Mouse (Mus musculus) activated CD4-positive, CD25-positive, alpha-beta regulatory T cell, adult 4 months (primary cell): ENCODE results near the gene Neurog3. TPM values are rescaled to one million over a fixed set of nuclear protein-coding genes. Genes with fewer than 3 reads are reported as not detected.
A peak's percentile ranks its signal among the peaks of the same experiment; 100 is the strongest.

Source experiments
- ATAC-seq: one replicate; pipeline ENCODE4 v1.8.0; 2017
- polyA plus RNA-seq, 2 experiments: library from polyadenylated mRNA; unstranded; fragments of 100-300 nt; shearing (Covaris generic); gene quantifications; one replicate each; pipeline ENCODE4 v1.2.1; 2017

Gene Neurog3
- polyA plus RNA-seq = not detected

DNA sequence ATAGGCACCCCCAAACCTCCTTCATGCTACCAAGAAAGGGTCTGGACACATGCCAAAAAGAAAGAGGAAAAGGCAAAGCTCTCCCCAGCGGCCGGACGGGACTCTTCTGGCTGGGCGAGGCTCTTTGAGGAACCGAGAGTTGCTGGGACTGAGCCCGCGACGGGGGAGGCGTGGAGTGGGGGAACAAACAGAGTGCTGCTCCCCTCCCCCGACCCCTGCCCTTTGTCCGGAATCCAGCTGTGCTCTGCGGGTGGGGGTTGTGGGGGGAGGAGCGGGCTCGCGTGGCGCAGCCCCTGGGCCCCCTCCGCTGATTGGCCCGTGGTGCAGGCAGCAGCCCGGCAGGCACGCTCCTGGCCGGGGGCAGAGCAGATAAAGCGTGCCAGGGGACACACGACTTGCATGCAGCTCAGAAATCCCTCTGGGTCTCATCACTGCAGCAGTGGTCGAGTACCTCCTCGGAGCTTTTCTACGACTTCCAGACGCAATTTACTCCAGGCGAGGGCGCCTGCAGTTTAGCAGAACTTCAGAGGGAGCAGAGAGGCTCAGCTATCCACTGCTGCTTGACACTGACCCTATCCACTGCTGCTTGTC is at the start of gene Neurog3:
Neurog3 (plus strand) TSS at position 400 of the 591 bp plus-strand sequence.
- ATAC-seq = no peak

DNA sequence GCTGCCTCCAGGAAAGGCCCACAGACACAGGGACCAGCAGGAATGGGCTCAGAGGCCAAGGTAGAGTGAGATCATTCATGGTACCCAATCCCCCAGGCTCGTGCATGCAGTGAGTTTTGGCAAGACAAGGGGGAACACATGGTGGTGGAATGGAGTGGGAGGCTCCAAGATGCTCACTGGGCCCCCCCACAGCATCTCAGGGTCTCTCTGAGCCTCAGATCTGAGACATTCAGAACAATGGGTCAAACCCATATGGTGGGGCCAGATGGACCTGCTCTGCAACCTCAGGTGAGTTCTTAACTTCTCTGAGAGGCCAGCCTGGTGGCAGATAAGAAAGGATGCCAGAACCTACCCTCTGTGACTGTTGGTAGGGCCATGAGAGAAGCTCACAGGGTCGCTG is 46.8 kb upstream of the Neurog3 start:
- no peak for ATAC-seq

DNA sequence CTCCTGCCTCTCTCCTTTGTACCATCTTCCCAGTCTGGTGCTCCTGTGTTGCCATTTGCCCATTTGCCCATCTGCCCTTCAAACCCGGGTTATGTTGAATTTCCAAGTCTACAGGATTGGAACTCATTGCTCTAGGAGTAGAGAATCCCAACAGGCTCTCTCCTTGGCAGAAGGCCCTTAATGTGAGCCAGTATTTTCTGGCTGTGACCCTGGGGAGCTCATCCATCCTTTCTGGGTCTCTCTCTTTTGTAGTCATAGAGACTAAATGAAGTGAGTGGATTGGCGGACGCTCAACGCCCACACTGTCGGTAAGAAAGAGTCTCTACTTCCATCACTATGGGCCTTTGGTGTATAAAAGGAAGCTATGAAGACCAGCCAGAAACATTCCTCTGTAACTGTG is 46.1 kb upstream of the Neurog3 start:
- no peak for ATAC-seq

DNA sequence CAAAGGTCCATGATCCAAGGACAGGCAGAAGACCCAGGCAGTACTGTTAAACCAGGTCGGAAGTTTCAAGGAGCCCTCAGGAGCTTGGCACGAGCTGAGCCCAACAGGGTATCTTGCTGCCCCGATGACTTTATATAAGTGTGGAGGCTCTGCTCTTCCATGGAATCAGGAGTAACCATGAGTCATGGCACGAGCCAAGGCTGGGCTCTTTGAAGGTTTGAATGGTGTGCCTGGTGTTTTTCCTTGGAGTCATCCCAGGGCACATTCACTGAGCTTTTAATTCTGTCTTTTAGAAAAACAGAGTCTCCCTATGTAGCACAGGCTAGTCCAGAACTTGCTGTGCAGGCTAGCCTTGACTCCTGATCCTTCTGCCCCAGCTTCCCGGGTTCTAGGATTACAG is 44.5 kb upstream of the Neurog3 start:
- no peak for ATAC-seq

DNA sequence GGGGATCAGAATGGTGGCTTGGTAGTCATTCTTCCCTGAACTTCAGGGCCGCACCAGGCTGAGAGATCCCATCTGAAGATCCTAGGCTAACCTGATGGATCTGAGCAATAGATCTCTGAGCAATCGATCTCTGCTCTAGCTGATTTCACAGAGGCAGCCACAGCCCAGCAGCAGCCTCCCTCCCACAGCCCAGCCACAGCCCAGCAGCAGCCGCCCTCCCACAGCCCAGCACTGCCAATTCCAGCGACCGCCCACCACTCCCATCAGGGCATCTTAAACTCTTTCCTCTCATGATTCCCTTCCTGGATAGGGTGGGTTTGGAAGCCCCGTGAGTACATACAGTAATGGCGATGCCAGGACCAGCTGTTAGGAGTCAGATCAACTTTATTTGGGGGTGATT is 43.8 kb upstream of the Neurog3 start:
- no peak for ATAC-seq

DNA sequence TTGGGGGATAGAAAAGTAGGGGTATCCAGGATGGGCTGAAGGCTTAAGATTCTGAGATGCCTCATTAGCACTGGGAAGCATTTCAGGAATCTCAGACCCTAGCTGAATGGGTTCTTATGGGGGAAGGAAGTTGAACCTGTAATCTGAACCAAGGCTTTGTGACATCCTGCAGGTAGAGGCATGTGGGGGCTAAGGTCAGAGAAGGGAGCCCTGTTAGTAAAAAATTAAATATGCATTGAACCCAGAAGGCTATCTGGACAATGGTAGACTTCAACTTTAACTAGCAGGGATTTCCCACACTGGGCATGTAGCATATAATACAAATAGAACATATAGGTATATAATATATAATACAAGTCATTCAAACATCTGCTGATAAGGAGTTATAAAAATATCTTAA is 43.4 kb upstream of the Neurog3 start:
- ATAC-seq = no peak

DNA sequence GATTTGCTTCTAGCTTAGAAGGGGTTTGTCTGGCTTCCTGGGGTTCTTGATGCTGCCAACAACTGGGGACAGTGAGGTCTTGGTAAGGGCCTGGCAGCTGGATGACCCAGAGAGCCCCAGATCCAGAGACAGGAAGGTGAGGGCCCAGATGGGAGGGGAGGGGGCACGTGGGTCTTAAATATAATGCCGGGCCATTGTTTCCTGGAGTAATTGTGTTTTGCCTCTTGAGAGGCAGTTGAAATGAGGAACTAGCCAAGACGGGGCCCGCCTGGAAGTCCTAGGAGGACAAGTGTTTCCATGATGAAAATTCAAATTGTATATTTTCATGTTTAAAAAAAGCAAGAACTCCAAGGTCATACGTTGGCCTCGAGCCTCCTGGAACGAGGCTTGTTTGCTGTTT is 39.0 kb upstream of the Neurog3 start:
- no peak for ATAC-seq

DNA sequence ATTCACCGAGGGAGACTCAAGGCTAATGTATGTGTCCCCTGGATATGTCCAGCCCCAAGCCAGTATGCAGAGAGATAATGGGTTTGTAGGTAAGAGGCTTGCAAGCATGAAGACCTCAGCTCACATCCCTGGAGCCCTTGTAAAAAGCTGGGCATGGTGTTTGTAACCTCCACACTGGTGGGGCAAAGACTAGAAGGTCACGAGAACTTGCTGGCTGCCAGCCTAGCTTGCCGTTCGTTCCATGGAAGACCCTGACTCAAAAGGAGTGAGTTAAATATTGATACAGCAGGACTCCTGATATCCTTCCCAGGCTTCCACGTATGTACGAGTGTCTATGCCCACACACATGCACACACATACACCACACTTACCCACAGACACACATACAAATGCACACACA is 38.5 kb upstream of the Neurog3 start:
- no peak for ATAC-seq

DNA sequence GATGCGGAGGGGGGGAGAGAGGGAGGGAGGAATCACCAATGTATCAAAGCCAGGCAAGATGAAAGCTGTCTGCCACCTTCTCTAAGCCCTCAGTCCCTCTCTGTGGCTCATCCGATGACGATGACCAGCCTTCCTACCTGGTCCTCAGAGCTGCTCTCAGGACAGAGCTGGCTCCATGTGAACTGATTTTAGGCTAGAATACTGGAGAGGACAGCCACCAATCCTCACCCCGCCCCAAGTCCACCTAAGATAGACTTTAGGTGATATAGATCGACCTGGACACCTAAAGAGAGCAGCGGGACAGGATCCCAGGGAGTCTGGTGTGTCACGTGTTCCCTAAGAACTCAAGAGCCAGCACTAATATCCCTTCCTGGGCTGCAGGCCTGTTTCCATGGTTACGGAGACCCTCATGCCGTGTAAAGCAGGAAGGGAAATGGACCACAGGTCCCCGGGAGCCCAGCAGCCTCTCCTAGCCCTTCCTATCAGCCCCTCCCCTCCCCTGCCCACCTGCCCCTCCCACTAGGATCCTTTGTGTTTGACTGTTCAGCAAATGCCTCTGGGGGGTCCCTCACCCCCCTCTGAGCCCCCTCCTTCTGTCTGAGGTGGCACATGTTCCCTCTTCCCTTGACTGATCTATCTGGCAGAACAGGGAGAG is 33.0 kb upstream of the Neurog3 start:
- ATAC-seq = no peak

DNA sequence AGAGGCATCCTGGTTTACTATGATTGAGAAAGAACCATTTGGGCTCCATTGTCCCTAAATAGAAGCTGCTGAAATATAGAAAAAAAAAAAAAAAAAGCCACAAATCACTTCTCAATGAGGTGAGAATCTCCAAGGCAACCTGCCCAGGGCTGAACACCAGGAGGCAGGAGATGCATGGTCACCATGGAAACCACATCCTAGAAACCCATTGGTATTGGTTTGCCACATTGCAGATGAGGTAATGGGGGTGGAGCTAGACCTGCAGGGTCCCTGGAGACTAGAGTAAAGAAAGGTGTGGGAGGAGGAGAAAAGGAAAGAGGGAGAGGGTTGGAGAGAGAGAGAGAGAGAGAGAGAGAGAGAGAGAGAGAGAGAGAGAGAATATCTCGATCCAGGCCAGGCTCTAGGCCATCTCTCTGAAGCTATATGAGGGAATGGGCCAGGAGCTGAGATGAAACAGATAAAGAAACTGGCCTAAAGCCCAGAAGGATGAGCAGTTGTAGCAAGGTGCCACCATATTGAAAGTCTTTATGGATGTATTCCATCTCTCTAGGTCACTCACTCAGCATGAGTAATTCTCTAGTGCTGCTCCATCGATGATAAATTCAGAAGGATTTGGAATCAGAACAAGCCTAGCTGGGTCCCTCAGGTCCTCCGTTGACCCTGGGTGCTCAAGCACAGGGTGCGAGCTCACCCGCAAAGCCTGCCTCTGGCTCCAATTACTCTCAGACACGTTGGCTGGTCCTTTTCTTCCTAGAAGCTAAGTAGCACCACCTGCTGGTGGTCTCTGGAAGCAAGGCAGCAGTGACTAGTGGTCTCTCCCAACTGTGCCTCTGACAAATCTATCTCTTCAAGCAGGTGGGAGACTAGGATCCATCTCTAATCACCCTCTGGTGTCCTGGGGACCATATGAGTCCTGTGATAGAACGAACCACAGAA is 31.1 kb upstream of the Neurog3 start:
- peak; percentile 23 for ATAC-seq

DNA sequence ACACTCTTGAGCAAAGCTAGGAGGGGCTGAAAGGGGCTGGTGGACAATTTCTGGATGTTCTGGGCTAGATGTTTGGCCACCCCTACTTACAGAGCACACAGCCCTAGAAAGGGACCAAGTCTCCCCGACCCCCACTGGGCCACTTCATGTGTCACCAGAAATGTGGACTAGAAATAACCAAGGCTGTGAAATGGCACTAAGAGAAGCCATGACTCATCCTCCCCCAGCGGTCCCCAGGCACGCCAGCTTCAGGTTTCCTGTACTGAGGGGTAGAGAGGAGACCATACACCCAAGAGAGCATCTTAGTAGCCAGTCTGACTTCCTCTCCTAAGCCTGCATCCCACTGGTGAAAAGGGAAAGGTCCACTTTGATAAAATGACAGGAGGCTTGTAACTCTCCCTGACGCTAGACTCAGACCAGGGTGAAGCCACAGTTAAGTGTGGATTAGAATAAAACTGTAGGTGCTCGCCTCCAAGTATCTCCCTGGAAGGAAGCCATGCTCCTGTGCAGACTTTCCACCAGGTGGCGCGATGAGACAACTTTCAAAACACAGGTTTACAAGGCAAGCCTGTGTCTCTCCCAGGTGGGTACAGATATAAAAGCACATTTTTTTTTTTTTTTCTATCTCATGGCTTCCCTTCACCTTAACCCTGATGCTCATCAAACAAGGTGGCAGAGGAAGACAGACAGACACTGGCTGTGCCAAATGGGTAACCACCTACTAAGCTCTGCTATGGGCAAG is 27.9 kb upstream of the Neurog3 start:
- no peak for ATAC-seq

DNA sequence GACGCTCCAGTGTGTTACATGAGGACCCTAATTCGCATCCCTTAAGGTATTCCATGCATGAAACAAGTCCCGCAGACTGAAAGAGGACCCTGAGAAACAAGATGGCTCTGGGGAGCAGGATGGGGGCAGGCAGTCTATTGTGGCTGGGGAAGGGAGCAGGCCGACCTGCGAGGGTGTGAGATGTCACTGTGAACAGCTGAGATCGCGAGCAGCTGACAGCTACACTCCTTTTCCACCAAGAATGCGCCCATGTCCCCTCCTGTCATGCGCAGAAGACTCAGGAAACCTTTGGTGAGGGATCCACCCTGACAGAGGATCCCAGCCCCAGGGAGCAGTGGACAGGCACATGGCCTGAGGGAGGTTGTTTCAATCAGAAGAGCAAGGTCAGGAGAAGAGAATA is 25.8 kb upstream of the Neurog3 start:
- ATAC-seq = no peak

DNA sequence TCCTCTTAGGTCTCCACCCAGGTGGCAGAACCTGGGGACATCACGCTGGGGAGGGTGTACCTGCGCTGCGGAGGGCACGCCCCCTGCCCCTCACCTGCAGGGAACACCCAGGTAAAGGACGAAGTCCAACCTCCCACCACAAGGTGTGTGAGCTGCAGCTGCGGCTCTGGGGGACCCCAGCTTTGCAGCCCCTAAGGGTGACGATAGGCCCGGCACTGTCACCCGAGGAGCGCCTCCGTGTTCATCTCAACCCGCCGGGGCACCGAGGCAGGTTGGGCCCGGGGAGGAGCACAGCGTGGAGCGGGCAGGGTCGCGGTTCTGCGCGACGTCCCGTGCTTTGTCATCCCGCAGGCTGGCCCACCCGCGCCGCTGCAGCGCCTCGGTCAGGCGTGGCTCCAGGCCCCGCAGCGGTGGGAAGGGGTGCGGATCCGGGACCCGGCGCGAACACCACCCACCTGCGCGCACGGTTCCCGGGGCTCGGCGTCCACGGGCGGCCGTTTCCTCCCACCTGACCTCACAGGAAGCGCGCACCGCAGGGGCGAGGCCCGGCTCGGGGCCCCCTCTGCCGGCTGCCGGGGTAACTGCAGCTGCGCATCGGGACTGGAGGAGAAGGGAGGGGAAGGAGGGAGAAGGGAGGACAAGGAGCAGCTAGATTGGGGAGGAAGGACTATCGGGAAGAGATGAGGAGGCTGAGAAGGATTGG is 22.2 kb upstream of the Neurog3 start:
- peak; percentile 91 for ATAC-seq

DNA sequence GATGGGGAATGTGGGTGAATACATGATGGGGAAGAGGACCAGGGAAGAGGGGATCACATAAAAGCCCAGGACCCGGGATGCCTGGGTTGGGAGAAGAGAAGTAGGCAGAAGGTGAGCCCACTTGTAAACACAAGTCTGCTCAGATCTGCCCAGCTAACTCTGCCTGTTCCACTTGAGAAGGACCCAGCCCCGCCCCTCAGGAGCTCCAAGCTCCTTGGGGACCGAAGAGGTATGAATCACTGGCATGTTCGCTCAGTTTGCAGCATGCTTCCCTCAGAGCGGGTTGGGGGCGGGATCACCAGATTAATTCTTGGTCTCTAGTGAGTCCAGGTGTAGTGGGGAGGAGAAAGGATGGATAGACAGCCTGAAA is 21.7 kb upstream of the Neurog3 start:
- ATAC-seq = no peak

DNA sequence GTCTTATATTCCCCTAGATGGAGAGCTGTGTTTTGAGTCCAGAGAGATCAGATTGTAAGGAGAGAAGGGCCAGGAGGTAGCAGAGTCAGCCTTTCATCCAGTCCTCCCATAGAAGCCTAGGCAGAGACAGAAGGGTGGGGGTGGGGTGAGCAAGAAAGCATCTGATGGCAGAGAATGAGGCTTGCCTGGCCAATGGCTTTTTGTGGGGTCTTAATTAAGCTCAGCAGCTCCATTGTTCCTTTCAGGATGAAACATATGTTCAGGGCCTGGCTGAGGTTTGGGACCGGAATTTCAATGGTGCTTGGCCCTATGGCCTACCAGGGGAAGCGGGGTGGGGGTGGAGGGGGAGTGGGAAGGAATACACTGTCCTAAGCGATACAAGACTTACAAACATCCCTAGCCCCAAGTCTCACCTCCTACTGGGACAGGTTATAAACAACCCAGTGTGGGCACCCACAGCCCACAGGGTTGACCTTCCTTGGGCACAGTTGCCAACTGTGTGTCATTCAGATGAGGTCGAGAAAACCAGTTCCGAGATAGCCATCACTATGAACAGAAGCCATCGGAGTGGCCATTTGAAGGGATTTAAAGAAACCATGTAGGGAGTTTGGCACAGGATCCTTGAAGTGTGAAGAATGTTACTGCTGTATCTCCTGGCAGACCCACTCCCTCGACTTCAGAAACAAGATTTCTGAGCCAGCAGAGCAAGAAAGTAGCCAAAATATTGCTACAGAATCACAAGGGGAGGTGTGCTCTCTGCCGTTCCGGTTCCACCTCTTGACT is 18.8 kb upstream of the Neurog3 start:
- no peak for ATAC-seq

DNA sequence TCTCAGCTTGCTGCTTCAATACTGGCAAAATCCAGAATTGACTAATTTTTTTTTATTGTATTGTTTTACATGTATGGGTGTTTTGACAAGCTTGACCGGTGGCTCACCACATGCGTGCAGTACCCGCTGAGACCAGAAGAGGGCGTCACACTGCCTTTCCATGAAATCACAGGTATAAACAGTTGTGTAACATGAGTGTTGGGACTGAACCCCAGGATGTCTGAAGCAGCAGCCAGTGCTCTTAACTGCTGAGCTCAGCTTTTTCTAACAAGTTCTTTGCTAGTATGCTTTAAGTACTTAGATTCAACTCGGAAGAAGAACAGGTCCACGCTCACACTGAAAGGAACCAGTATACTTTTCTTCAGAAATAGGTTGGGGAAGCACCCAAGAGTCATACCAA is 5.8 kb upstream of the Neurog3 start:
- ATAC-seq = no peak

DNA sequence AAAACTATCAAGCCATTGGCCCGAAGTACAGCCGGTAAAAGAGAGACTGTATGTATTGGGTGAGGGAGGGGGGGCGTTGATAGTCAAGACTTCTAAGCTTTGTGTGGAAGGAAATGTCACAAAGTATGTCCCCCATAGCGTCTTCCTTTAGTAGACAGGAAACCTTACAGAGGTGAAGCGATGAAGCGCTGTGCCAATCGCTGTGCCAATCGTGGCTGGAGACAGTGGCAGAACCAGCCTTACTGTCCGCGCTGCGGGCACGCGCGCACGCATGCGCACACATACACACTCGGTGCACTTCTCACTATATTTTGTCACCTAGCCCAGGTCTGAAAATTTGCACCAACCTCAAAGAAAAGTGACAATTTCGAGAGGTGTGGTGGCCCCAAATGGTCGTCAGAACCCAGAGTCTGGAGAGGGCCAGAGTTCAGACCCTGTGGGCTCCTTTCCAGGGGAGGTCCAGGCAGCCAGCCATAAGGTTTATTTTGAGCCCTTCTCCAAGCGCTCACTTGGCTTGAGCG is 5.1 kb upstream of the Neurog3 start:
- ATAC-seq = no peak

DNA sequence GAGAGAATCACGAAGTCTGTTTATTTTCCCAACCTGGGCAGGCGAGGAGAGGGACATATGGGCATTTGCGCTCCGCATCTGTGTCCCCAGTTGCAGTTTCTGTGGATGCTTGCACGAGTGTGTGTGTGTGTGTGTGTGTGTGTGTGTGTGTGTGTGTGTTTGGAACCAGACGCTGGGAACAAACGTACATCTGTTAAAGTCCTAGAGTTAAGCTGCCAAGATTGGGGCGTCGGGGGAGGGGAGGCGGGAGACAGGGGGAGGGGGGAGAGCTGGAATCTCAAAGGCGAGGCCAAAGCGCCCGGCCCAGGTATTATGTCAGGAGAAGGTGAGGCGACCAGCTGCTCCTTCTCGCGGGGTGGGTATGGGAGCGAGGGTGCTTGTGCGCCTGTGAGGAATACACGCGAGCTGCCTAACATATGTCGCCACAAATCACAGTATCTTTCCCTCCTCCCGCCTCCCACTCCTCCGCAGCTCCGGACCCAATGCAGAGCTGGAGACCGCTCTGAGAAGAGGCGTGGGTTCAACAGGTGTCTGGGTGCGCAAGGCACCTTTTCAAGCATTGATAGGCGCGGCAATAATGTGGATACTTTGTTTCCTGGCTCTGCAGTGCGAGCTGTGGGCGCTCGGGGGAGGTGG is 4.5 kb upstream of the Neurog3 start:
- no peak for ATAC-seq

DNA sequence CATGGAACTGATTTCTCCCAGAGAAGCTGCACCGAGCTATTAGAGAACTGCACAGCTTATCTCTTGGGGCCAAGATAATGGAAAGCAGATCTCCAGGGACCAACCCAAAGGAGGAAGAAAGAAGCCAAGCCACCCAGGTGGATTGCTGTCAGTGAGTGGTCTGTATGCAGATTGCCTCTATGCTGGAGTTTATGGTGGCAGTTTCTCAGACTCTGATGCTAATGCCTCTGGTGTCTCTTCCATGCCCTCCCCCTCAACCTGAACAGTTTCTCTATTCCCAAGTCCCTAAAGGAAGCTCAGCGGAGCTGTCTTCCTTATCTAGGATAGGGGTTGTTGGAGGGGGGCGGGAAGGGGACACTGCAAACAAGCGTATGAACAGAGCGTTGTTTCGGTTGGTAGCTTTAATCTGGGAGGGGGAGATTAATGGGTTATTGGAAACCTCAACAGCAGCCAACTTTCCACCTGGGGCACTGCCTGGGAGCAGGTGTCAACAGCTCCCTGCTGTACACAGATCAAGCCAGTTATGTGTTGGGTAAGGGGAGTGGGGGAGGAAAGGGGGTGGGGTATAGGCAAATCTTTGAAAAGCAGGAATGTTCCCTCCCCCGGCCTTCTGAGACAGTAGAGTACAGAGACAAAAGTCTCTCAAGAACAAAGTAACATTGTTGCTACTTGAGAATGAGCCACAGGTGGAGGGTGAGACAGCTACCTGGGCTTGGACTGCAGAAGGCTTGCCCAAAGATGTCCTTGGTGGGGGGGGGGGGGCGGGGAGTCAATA is 3.0 kb downstream of the Neurog3 start:
- ATAC-seq = no peak

DNA sequence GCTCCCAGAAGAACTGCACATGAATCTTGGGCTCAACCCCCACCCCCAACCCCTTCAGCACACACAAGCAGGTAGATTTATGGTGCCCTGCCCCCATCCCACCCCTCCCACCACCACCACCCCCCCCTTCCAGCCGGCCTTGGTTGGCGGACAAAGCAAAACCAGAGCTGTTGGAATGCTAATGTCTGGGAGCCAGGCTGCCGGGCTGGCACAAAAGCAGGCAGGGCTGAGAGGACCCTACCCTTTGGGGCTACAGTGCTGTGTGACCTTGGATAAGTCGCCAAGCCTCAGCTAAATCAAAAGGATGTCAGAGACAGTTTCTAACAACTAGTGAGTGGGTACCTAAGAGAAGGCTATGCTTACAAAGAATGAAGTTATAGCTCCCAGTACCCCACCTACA is 4.3 kb downstream of the Neurog3 start:
- ATAC-seq = no peak
